Mouse (Mus musculus) hindbrain, embryonic 13.5 days (tissue): ENCODE results near the gene Spx. TPM values are rescaled to one million over a fixed set of nuclear protein-coding genes. Genes with fewer than 3 reads are reported as not detected.

Experiments used
- ATAC-seq: fragments of 200-750 bp; cut with Nextera tagmentation; 2 replicates; pipeline ENCODE4 v1.8.0; 2017; ENCODE audit warnings: moderate TSS enrichment; ENCODE audit not compliant: low FRiP score
- H3K27ac ChIP-seq: fragments of 300-500 bp; sonication (generic); 2 replicates; pipeline ENCODE4 v1.5.1; 2015; ENCODE audit warnings: inconsistent platforms, mild to moderate bottlenecking, moderate library complexity
- H3K27me3 ChIP-seq: fragments of 300-500 bp; sonication (generic); 2 replicates; pipeline ENCODE4 v1.6.1; 2015; ENCODE audit warnings: mild to moderate bottlenecking, inconsistent platforms
- H3K36me3 ChIP-seq: fragments of 300-500 bp; sonication (generic); 2 replicates; pipeline ENCODE4 v1.6.1; 2015; ENCODE audit warnings: mild to moderate bottlenecking, inconsistent platforms
- H3K4me1 ChIP-seq: fragments of 300-500 bp; sonication (generic); replicated peaks from 2 replicates; pipeline ENCODE4 v1.6.1; 2015; ENCODE audit warnings: inconsistent platforms
- H3K4me2 ChIP-seq: fragments of 300-500 bp; sonication (generic); 2 replicates; pipeline ENCODE4 v1.6.1; 2015; ENCODE audit warnings: inconsistent platforms, mild to moderate bottlenecking, moderate library complexity
- H3K4me3 ChIP-seq: fragments of 300-500 bp; sonication (generic); 2 replicates; pipeline ENCODE4 v1.5.1; 2015; ENCODE audit warnings: mild to moderate bottlenecking, inconsistent platforms
- H3K9ac ChIP-seq: fragments of 300-500 bp; sonication (generic); 2 replicates; pipeline ENCODE4 v1.6.1; 2015; ENCODE audit warnings: mild to moderate bottlenecking, inconsistent platforms
- H3K9me3 ChIP-seq: fragments of 300-500 bp; sonication (generic); 2 replicates; pipeline ENCODE4 v1.6.1; 2016; ENCODE audit warnings: inconsistent platforms
- WGBS: fragments of 180-500 bp; shearing (Covaris S2); methylation state at CpG from one replicate; pipeline ENCODE4 v1.1.7; 2015; 5-methylcytosine and 5-hydroxymethylcytosine counted together
- polyA plus RNA-seq: library from polyadenylated mRNA; unstranded; fragments of >200 nt; fragmentation: Nextera tagmentation; extraction: Ambion mirVana; gene quantifications from 2 replicates; pipeline ENCODE4 v1.2.1, GENCODE M21; 2015

Gene Spx
- polyA plus RNA-seq, 1 experiment from 2014 or later, result 3.6 TPM

GRCm38 (mm10) chr6:142455314-142455996, 42.2 kb downstream of the Spx start:
- Histone ChIP-seq H3K4me2 (no peak overlapping the region), H3K27ac (no peak overlapping the region), H3K9me3 (no peaks in the 10 kb centered on the region), H3K4me1 (peaks cover 17% of the 10 kb centered on the region), H3K36me3 (no peaks in the 10 kb centered on the region), H3K27me3 (no peaks in the 10 kb centered on the region), H3K9ac (no peak overlapping the region), H3K4me3 (no peak overlapping the region)
- ATAC-seq, result no peak
- 70% methylated on average over 7 of the region's 7 CpGs for WGBS

DNA sequence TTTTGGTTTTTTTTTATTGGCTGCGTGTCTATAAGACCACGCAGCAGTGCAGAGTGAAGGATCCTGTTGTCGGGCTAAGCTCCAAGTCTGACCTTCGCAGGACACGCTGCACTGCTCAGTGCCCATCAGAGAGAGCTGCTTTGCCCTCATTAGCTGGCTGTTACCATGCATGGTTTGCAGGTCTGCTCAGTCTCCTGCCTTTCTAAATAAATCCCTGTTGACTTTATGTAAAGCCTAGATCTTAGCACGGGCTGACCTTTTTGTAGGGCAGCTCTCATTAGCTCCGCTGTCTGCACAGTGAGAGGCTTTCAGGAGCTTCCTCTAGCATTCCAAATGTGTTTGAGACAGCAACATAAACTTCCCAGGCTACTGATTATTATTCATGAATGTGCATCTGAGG, 44.8 kb downstream of the Spx start:
- WGBS, result 33% methylated on average over 7 of the region's 7 CpGs
- no peak overlapping the region for H3K9ac ChIP-seq
- 0 out of 2 replicates have a peak, but pooled peaks have one; percentile 46 for ATAC-seq
- no peaks in the 10 kb centered on the region for H3K27me3 ChIP-seq
- H3K9me3 ChIP-seq, result no peaks in the 10 kb centered on the region
- H3K27ac ChIP-seq, result no peak overlapping the region
- H3K36me3 ChIP-seq, result no peaks in the 10 kb centered on the region
- H3K4me2 ChIP-seq, result no peak overlapping the region
- no peak overlapping the region for H3K4me3 ChIP-seq
- peaks cover 17% of the 10 kb centered on the region for H3K4me1 ChIP-seq

- peaks cover 17% of the 10 kb centered on the region for H3K4me1 ChIP-seq
- H3K4me3 ChIP-seq, result no peak overlapping the region
- no peak overlapping the region; the same call in 1 of the 2 replicates for H3K9ac ChIP-seq
- no peak overlapping the region for H3K4me2 ChIP-seq
- peak; percentile 65 for ATAC-seq
- 63% methylated on average over 14 of the region's 14 CpGs for WGBS
- no peak overlapping the region; the same call in 1 of the 2 replicates for H3K27ac ChIP-seq
- H3K27me3 ChIP-seq, result no peaks in the 10 kb centered on the region
- H3K36me3 ChIP-seq, result no peaks in the 10 kb centered on the region
- no peaks in the 10 kb centered on the region for H3K9me3 ChIP-seq
These were observed 45.9 kb downstream of the Spx start for GRCm38 (mm10) chr6:142459017-142459678.

- Histone ChIP-seq H3K4me1 (peaks cover 17% of the 10 kb centered on the region), H3K27ac (no peak overlapping the region), H3K9me3 (no peaks in the 10 kb centered on the region), H3K27me3 (no peaks in the 10 kb centered on the region), H3K9ac (no peak overlapping the region), H3K4me2 (no peak overlapping the region), H3K4me3 (no peak overlapping the region), H3K36me3 (no peaks in the 10 kb centered on the region)
- 75% methylated on average over 6 of the region's 6 CpGs for WGBS
- no peak for ATAC-seq
These were observed 49.0 kb downstream of the Spx start for GRCm38 (mm10) chr6:142462194-142462593.

Other genes starting within 250 kb of the Spx start
- gene Slco1a6, start 204.9 kb upstream of the Spx start, polyA plus RNA-seq, result 0.45 and 0.64 TPM in 2 replicates
- gene Iapp, start 115.0 kb upstream of the Spx start, polyA plus RNA-seq, result 0.48 and 0.81 TPM in 2 replicates
- gene Slco1a5, start 90.5 kb upstream of the Spx start, polyA plus RNA-seq, result 0.34 and 0.36 TPM in 2 replicates
- 23.9 and 25.8 TPM in 2 replicates for gene Pyroxd1, start 67.8 kb upstream of the Spx start, polyA plus RNA-seq
- gene Recql, start 26.4 kb upstream of the Spx start, polyA plus RNA-seq, result 28.1 and 29.3 TPM in 2 replicates
- 83.2 and 88.5 TPM in 2 replicates for gene Golt1b, start 26.2 kb upstream of the Spx start, polyA plus RNA-seq
- gene Gys2, start 59.7 kb downstream of the Spx start, polyA plus RNA-seq, result 0.08 and 0.09 TPM in 2 replicates
- 510 and 517 TPM in 2 replicates for gene Ldhb, start 94.5 kb downstream of the Spx start, polyA plus RNA-seq
- 10.9 and 12.1 TPM in 2 replicates for gene Kcnj8, start 158.2 kb downstream of the Spx start, polyA plus RNA-seq